Mouse (Mus musculus) common myeloid progenitor, adult 5-6 weeks (primary cell): ENCODE measurements around the gene Rgl2. TPM values are rescaled to one million over a fixed set of nuclear protein-coding genes. Genes with fewer than 3 reads are reported as not detected.
"Not testable (repeated sequence)": the region's sequence is repeated elsewhere in the genome, so short reads cannot be mapped to it uniquely, and the experiment has no call there.

Experiments used
- ATAC-seq: replicated peaks from 2 replicates; pipeline ENCODE4 v1.8.0; 2016; ENCODE audit warnings: low read depth, mild to moderate bottlenecking, moderate TSS enrichment, inconsistent platforms; ENCODE audit not compliant: poor library complexity, severe bottlenecking
- total RNA-seq: library from RNA; stranded (forward); fragments of 200-1000, 187-1606 nt; gene quantifications from 2 replicates; pipeline ENCODE4 v1.2.3, GENCODE M21; 2017

The Rgl2 gene
- total RNA-seq, 1 experiment from 2014 or later: 21.2 TPM

- no peak for ATAC-seq
Observed at GRCm38 (mm10) chr17:33965082-33965845, 35.9 kb downstream of the Rgl2 start.

DNA sequence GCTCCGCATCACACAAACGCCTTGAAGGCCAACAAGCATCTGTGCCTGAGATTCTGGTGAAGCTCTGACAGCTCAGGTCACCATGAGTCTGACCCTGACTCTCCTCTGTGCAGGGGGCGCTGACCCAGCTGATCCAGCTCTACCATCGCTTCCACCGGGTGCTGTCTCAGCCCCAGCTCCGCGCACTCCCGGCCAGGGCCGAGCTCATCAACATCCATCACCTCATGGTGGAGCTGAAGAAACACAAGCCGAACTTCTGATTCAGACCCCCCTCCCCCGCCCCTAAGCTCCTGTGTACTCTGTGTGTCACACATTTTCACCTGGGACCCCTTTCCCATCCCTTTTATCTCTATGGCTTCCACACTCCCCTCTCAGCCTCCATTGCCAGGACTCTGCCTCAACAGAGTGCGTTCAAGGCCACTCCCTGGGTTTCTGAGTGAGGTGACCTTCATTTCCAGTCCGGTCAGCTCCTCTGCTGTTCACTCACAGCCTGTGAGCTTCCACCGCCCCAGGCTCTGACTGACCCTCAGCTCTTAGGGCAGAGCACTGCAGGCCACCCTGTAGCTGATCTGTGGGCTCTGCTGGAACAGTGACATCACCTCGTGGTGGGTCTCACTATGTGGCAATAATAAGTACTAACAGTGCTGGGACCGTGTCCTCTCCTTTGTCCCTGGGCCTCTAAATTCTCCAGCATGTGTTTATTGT is 36.7 kb downstream of the Rgl2 start:
- no peak for ATAC-seq

- peak; percentile 81 for ATAC-seq
Observed at GRCm38 (mm10) chr17:33968489-33968888, 39.1 kb downstream of the Rgl2 start.

DNA sequence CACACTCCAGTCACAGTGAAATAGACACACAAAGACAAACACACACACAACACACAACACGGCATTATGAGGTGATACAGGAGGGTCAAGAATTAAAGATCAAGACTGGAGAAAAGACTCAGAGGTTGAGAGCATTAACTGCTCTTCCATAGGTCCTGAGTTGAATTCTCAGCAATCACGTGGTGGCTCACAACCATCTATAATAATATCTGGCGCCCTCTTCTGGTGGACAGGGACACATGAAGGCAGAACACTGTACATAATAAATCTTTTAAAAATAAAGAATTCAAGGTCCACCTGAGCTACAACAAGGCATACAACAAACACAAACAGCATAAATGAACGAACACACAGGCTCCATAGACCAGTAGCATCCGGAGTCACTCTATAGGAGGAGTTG is 39.6 kb downstream of the Rgl2 start:
- ATAC-seq: peak; percentile 24

DNA sequence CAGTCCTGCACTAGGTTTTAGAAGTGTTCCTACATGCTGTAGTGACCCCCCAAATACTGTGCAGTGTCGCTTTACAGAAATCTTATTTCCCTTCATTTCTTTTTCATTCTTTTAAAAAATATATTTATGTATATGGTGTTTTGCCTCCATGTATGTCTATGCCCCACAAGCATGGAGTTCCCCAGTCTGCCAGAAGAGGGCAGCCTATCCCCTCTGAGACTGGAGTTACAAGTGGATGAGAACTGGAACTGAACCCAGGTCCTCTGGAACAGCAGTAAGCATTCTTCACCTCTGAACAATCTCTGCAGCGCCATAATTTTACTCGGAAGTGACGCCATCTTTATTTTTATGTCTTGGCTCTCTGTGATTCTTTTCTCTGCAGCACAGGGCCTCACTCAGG is 40.1 kb downstream of the Rgl2 start:
- ATAC-seq: no peak

GRCm38 (mm10) chr17:33972691-33973090 is 43.3 kb downstream of the Rgl2 start:
- ATAC-seq: peak; percentile 43

GRCm38 (mm10) chr17:33973572-33973971 is 44.2 kb downstream of the Rgl2 start:
- ATAC-seq: no peak

DNA sequence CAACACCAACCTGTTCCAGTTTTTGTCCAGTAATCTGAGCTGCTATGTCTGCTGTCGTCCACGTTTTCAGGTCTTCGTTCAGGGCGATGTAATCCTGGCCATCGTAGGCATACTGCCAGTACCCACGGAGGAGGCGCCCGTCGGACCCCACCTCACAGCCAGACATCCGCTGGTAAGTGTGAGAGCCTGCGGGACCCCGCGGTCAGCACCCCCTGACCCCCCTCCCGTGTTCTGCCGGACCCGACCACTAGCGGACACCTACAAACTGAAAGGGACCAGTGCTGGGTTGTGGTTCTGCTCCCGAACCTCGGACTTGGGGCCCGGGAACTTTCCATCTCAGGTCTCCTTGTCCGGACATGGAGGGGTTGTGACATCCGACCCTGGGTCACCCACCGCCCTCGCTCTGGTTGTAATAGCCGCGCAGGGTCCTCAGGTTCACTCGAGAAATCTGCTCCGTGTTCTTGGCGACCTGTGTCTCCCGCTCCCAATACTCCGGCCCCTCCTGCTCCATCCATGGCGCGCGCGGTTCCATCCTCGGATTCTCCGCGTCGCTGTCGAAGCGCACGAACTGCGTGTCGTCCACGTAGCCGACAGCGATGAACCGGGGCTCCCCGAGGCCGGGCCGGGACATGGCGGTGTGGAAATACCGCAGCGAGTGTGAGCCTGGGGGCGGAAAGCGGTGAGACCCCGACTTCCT is 48.7 kb downstream of the Rgl2 start:
- ATAC-seq: no peak

GRCm38 (mm10) chr17:33978631-33979031 is 49.3 kb downstream of the Rgl2 start:
- peak; percentile 90 for ATAC-seq

GRCm38 (mm10) chr17:33979512-33980050 is 50.2 kb downstream of the Rgl2 start:
- no peak for ATAC-seq

- no peak for ATAC-seq
Observed at GRCm38 (mm10) chr17:33980181-33981035, 51.1 kb downstream of the Rgl2 start.

DNA sequence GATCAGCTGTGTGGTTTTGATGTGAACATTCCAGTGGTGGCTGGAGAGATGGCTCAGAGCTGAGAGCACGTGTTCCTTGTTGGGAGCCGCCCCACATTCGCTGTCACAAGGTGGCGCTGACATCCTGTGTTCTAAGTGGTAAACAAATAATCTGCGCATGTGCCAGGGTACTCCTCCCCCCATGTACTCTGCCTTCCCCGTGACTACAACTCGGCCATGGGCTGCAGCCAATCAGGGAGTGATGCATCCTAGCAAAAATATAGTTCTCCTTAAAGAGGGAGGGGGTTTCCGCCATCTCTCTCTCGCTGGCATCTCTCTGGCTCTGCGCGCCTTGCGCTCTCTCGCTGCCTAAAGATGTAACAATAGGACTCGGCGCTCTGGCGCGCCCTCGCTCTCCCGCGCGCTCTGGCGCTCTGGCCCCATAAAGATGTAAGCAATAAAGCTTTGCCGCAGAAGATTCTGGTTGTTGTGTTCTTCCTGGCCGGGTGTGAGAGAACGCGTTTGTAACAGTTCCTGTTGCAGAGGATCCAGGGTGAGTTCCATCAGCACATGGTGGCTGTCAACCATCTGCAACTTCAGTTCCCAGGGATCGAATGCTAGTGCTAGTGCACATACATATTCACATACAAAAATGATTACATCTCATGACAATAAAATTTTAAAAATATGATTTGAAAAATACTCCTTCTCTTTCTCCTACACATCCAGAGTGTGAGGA is 52.0 kb downstream of the Rgl2 start:
- ATAC-seq: peak; percentile 76

DNA sequence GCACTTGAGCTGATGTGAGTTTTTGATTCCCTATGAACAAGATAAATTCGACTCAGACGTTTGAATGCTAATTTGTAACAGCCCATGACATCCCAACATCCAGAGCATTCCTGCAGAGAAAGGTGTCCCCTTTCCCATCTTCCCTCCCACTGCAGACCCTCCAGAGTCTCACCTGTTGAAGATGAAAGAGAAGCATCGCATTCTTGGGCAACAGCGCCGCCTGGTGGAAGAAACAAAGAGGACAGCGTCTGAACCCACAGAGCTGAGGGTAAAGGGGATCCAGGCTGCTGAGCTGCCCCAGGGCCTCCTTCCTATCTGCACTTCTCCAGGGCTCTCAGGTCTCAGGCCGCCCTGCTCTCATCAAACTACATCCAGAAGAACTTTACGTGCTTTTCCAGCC is 52.8 kb downstream of the Rgl2 start:
- ATAC-seq: not testable (repeated sequence)

Other genes starting within 250 kb of the Rgl2 start
- 414 and 543 TPM in 2 replicates for gene Hnrnpm, start 242.7 kb upstream of the Rgl2 start, total RNA-seq
- 31.5 and 35.0 TPM in 2 replicates for gene March2, start 210.9 kb upstream of the Rgl2 start, total RNA-seq
- 42.5 and 65.0 TPM in 2 replicates for gene Rab11b, start 169.0 kb upstream of the Rgl2 start, total RNA-seq
- 5.9 and 14.2 TPM in 2 replicates for gene Angptl4, start 147.7 kb upstream of the Rgl2 start, total RNA-seq
- gene Kank3, start 119.0 kb upstream of the Rgl2 start, total RNA-seq: 4.6 and 5.5 TPM in 2 replicates
- gene Rps28, start 105.0 kb upstream of the Rgl2 start, total RNA-seq: 2,900 and 3,215 TPM in 2 replicates
- gene Ndufa7, start 105.0 kb upstream of the Rgl2 start, total RNA-seq: 107 and 132 TPM in 2 replicates
- gene Cd320, start 86.5 kb upstream of the Rgl2 start, total RNA-seq: 9.5 and 20.2 TPM in 2 replicates
- gene Gm7029, start 55.7 kb upstream of the Rgl2 start, total RNA-seq: not detected in 2 replicates
- 29.6 and 37.5 TPM in 2 replicates for gene Kifc1, start 38.9 kb upstream of the Rgl2 start, total RNA-seq
- 1.2 and 1.5 TPM in 2 replicates for gene Platr17, start 24.4 kb upstream of the Rgl2 start, total RNA-seq
- 24.1 and 44.4 TPM in 2 replicates for gene Daxx, start 20.1 kb upstream of the Rgl2 start, total RNA-seq
- 42.2 and 56.4 TPM in 2 replicates for gene Tapbp, start 13.6 kb upstream of the Rgl2 start, total RNA-seq
- gene Zbtb22, start 13.6 kb upstream of the Rgl2 start, total RNA-seq: 16.6 and 24.1 TPM in 2 replicates
- gene Pfdn6, start 10.8 kb downstream of the Rgl2 start, total RNA-seq: 128 and 170 TPM in 2 replicates
- 50.0 and 62.5 TPM in 2 replicates for gene Wdr46, start 11.1 kb downstream of the Rgl2 start, total RNA-seq
- gene B3galt4, start 21.9 kb downstream of the Rgl2 start, total RNA-seq: 2.6 and 2.7 TPM in 2 replicates
- 13.0 and 16.4 TPM in 2 replicates for gene Vps52, start 26.3 kb downstream of the Rgl2 start, total RNA-seq
- gene Rps18, start 26.5 kb downstream of the Rgl2 start, total RNA-seq: 1,549 and 1,746 TPM in 2 replicates
- gene H2-K1, start 70.8 kb downstream of the Rgl2 start, total RNA-seq: 983 and 1,076 TPM in 2 replicates
- gene Ring1, start 95.1 kb downstream of the Rgl2 start, total RNA-seq: 11.9 and 12.8 TPM in 2 replicates
- gene H2-Ke6, start 98.5 kb downstream of the Rgl2 start, total RNA-seq: 43.8 and 60.6 TPM in 2 replicates
- 70.5 and 100 TPM in 2 replicates for gene Slc39a7, start 102.1 kb downstream of the Rgl2 start, total RNA-seq
- gene Rxrb, start 102.3 kb downstream of the Rgl2 start, total RNA-seq: 34.1 and 36.3 TPM in 2 replicates
- gene Col11a2, start 109.9 kb downstream of the Rgl2 start, total RNA-seq: 4.1 and 10.4 TPM in 2 replicates
- gene H2-Oa, start 162.8 kb downstream of the Rgl2 start, total RNA-seq: 7.8 and 10.5 TPM in 2 replicates
- 90.2 and 104 TPM in 2 replicates for gene H2-DMa, start 190.0 kb downstream of the Rgl2 start, total RNA-seq
- 347 and 388 TPM in 2 replicates for gene Brd2, start 193.1 kb downstream of the Rgl2 start, total RNA-seq
- 3.3 and 5.5 TPM in 2 replicates for gene H2-DMb2, start 213.8 kb downstream of the Rgl2 start, total RNA-seq
- gene H2-DMb1, start 223.5 kb downstream of the Rgl2 start, total RNA-seq: 31.9 and 35.1 TPM in 2 replicates